Mouse (Mus musculus): ENCODE data around the gene Alkbh1.

- TF ChIP-seq CTCF (conservative IDR thresholded peaks at IDR 0.05; ENCODE audit: insufficient read depth, insufficient read length, low read depth, low read length) (no peak), POLR2A (IDR thresholded peaks at IDR 0.05; ENCODE audit: low read depth, low read length) (no peak)
These were observed 34.7 kb downstream of the Alkbh1 start for GRCm38 (mm10) chr12:87409123-87409522.
